Mouse (Mus musculus) CH12.LX (cell line): ENCODE results near the gene Rpl6. TPM values are rescaled to one million over a fixed set of nuclear protein-coding genes. Genes with fewer than 3 reads are reported as not detected.

Experiments used
- DNase-seq: peaks from one replicate; pipeline ENCODE4 v3.0.0-alpha.2; 2013; ENCODE audit errors: extremely low read depth
- H3K27ac ChIP-seq: 2 replicates; pipeline ENCODE4 v1.5.1; 2012; ENCODE audit warnings: low read depth, mild to moderate bottlenecking, control low read depth, moderate library complexity; ENCODE audit not compliant: insufficient read depth
- H3K27me3 ChIP-seq: replicated peaks from 2 replicates; pipeline ENCODE3; 2012; ENCODE audit warnings: inconsistent platforms
- H3K36me3 ChIP-seq, 2 experiments: replicated peaks in 1 of 2; 2 replicates each; pipeline versions ENCODE3 to v1.6.1; 2012; ENCODE audit warnings: inconsistent platforms in 1 of 2, low read length in 1 of 2, mild to moderate bottlenecking in 1 of 2, mixed read lengths in 1 of 2, moderate library complexity in 1 of 2; ENCODE audit not compliant: control insufficient read depth in 1 of 2, insufficient read depth in 1 of 2
- H3K4me1 ChIP-seq, 2 experiments: 2 replicates each; pipeline ENCODE4 v1.6.1; 2012; ENCODE audit warnings: inconsistent platforms in 1 of 2, moderate library complexity in 1 of 2; ENCODE audit not compliant: insufficient read depth in 2 of 2, control insufficient read depth in 1 of 2
- H3K4me2 ChIP-seq: 2 replicates; pipeline ENCODE4 v1.6.1; 2012; ENCODE audit warnings: low read depth, mild to moderate bottlenecking, control low read depth; ENCODE audit not compliant: poor library complexity, insufficient read depth, severe bottlenecking
- H3K4me3 ChIP-seq, 3 experiments: fragments of 150-350 bp in 1 of 3; sonication (generic) in 1 of 3; replicated peaks in 1 of 3; 2 replicates each; pipeline versions ENCODE3 to v1.5.1; 2011 to 2012; ENCODE audit warnings: low read depth in 2 of 3, low read length in 2 of 3, mild to moderate bottlenecking in 2 of 3, moderate library complexity in 2 of 3, control low read depth in 1 of 3, improper control_type of control experiment in 1 of 3, inconsistent platforms in 1 of 3, mixed read lengths in 1 of 3; ENCODE audit not compliant: poor library complexity in 1 of 3
- H3K79me2 ChIP-seq: replicated peaks from 2 replicates; pipeline ENCODE4 v1.6.1; 2012; ENCODE audit warnings: mild to moderate bottlenecking, moderate library complexity; ENCODE audit not compliant: control insufficient read depth, poor library complexity, insufficient read depth, severe bottlenecking; ENCODE audit errors: extremely low read depth
- H3K9ac ChIP-seq: 2 replicates; pipeline ENCODE4 v1.6.1; 2012; ENCODE audit warnings: low read depth, mild to moderate bottlenecking, control low read depth, moderate library complexity; ENCODE audit not compliant: insufficient read depth
- H3K9me3 ChIP-seq: replicated peaks from 2 replicates; pipeline ENCODE3; 2012; ENCODE audit warnings: low read length, inconsistent platforms, mixed read lengths
- BHLHE40 ChIP-seq: IDR thresholded peaks from 2 replicates; pipeline ENCODE4 v1.6.1; 2011; ENCODE audit warnings: mild to moderate bottlenecking, low read depth, low read length, improper control_type of control experiment
- CHD1 ChIP-seq: IDR thresholded peaks from 2 replicates; pipeline ENCODE4 v1.6.1; 2012; ENCODE audit warnings: low read depth, low read length, improper control_type of control experiment, inconsistent platforms
- IRF4 ChIP-seq: IDR thresholded peaks from 2 replicates; pipeline ENCODE4 v1.6.1; 2014; ENCODE audit warnings: low read depth, mild to moderate bottlenecking, inconsistent platforms, low read length, improper control_type of control experiment
- JUN ChIP-seq: IDR thresholded peaks from 2 replicates; pipeline ENCODE4 v1.6.1; 2011; ENCODE audit warnings: low read depth, mild to moderate bottlenecking, low read length, improper control_type of control experiment, moderate library complexity; ENCODE audit not compliant: insufficient read depth
- KAT2A ChIP-seq: IDR thresholded peaks from 2 replicates; pipeline ENCODE4 v1.6.1; 2012; ENCODE audit warnings: low read length, improper control_type of control experiment, inconsistent platforms; ENCODE audit not compliant: insufficient replicate concordance
- MAFK ChIP-seq: IDR thresholded peaks from 2 replicates; pipeline ENCODE4 v1.6.1; 2011; ENCODE audit warnings: low read length, improper control_type of control experiment; ENCODE audit not compliant: insufficient replicate concordance
- MAZ ChIP-seq: IDR thresholded peaks from 2 replicates; pipeline ENCODE4 v1.6.1; 2012; ENCODE audit warnings: low read depth, mild to moderate bottlenecking, inconsistent platforms, low read length, improper control_type of control experiment, moderate library complexity
- MEF2A ChIP-seq: IDR thresholded peaks from 2 replicates; pipeline ENCODE4 v1.6.1; 2014; ENCODE audit warnings: low read depth, mild to moderate bottlenecking, inconsistent platforms, low read length, improper control_type of control experiment, borderline replicate concordance
- MXI1 ChIP-seq: IDR thresholded peaks from 2 replicates; pipeline ENCODE4 v1.6.1; 2011; ENCODE audit warnings: mild to moderate bottlenecking, low read depth, low read length, improper control_type of control experiment
- MYC ChIP-seq: IDR thresholded peaks from 2 replicates; pipeline ENCODE4 v1.6.1; 2011; ENCODE audit warnings: low read depth, mild to moderate bottlenecking, improper control_type of control experiment, low read length
- NELFE ChIP-seq: IDR thresholded peaks from 2 replicates; pipeline ENCODE4 v1.6.1; 2011; ENCODE audit warnings: low read depth, low read length, improper control_type of control experiment
- NRF1 ChIP-seq: IDR thresholded peaks from 2 replicates; pipeline ENCODE4 v1.6.1; 2014; ENCODE audit warnings: low read depth, mild to moderate bottlenecking, inconsistent platforms, low read length, improper control_type of control experiment, moderate library complexity
- POLR2A ChIP-seq: IDR thresholded peaks from 2 replicates; pipeline ENCODE4 v1.6.1; 2011; ENCODE audit warnings: low read depth, mild to moderate bottlenecking, improper control_type of control experiment, low read length
- POLR2AphosphoS2 ChIP-seq: IDR thresholded peaks from 2 replicates; pipeline ENCODE4 v1.6.1; 2011; ENCODE audit warnings: low read depth, low read length, improper control_type of control experiment
- RAD21 ChIP-seq: IDR thresholded peaks from 2 replicates; pipeline ENCODE4 v1.6.1; 2011; ENCODE audit warnings: low read depth, mild to moderate bottlenecking, low read length, improper control_type of control experiment, moderate library complexity
- RCOR1 ChIP-seq: conservative IDR thresholded peaks from 2 replicates; pipeline ENCODE4 v1.6.1; 2012; ENCODE audit warnings: low read depth, mild to moderate bottlenecking, inconsistent platforms, low read length, improper control_type of control experiment
- SIN3A ChIP-seq: IDR thresholded peaks from 2 replicates; pipeline ENCODE4 v1.6.1; 2012; ENCODE audit warnings: low read length, improper control_type of control experiment, inconsistent platforms
- SMC3 ChIP-seq: IDR thresholded peaks from 2 replicates; pipeline ENCODE4 v1.6.1; 2011; ENCODE audit warnings: low read depth, low read length, improper control_type of control experiment
- ZC3H11A ChIP-seq: IDR thresholded peaks from 2 replicates; pipeline ENCODE4 v1.6.1; 2012; ENCODE audit warnings: low read depth, mild to moderate bottlenecking, inconsistent platforms, low read length, improper control_type of control experiment
- dilution Hi-C: fragments of 300-500 bp; cut with MboI; formaldehyde crosslinking; loops from 2 replicates; pipeline ENCODE4 v1.14.3; 2020; ENCODE audit warnings: low sequenced_read_pairs; ENCODE audit not compliant: extremely low pct_unique_long_range_greater_than_20kb, extremely low pct_ligation_motif_present
- in situ Hi-C: fragments of 300-500 bp; cut with MboI; formaldehyde crosslinking; loops from 3 replicates; pipeline ENCODE4 v1.14.3; 2019; ENCODE audit warnings: low sequenced_read_pairs, low pct_ligation_motif_present, low pct_unique_long_range_greater_than_20kb, mixed read lengths
- polyA plus RNA-seq: library from polyadenylated mRNA; unstranded; fragments of >175 nt; gene quantifications from 2 replicates; pipeline ENCODE4 v1.2.1, GENCODE M21; 2012; ENCODE audit warnings: low read depth; ENCODE audit not compliant: insufficient read length
- total RNA-seq, 2 experiments: library from RNA; depleted of rRNA; stranded (reverse); fragments of 300-350 nt in 1 of 2; fragments of >200 nt in 1 of 2; gene quantifications; 2 replicates each; pipeline ENCODE4 v1.2.3; 2012 to 2014

Rpl6 gene
- total and polyA plus RNA-seq, 3 experiments = 2,433 to 2,694 (median 2,607) TPM

GRCm38 (mm10) chr5:121191584-121191906 lies 12.7 kb upstream of the Rpl6 start:
- TF ChIP-seq IRF4 = no peak
- Histone ChIP-seq H3K9me3 (no peaks in the 10 kb centered on the region), H3K4me3 (peak overlapping the region; percentile 84 to 86 (median 86)), H3K4me2 (peak overlapping the region; percentile 86; the same call in 1 of the 2 replicates), H3K79me2 (peaks cover 39% of the 10 kb centered on the region), H3K36me3 (peaks cover 0 to 3% of the 10 kb centered on the region in 2 experiments), H3K9ac (peak overlapping the region; percentile 83), H3K4me1 (peaks cover 21 to 43% of the 10 kb centered on the region in 2 experiments), H3K27ac (peak overlapping the region; percentile 53; the same call in 1 of the 2 replicates), H3K27me3 (no peaks in the 10 kb centered on the region)
- in situ Hi-C loops = no loop called here
- dilution Hi-C loops = no loop called here
- no peak for DNase-seq

- H3K9ac ChIP-seq = no peak overlapping the region
- dilution Hi-C loops (no loop called here), in situ Hi-C loops (no loop called here)
- no peak for TF ChIP-seq BHLHE40
- TF ChIP-seq JUN = no peak
- no peak for TF ChIP-seq MEF2A
- no peak for TF ChIP-seq SMC3
- no peak for TF ChIP-seq SIN3A
- TF ChIP-seq KAT2A = no peak
- TF ChIP-seq POLR2A = no peak
- no peak for TF ChIP-seq MAFK
- no peak for TF ChIP-seq POLR2AphosphoS2
- no peak for TF ChIP-seq ZC3H11A
- H3K27me3 ChIP-seq = no peaks in the 10 kb centered on the region
- no peak for DNase-seq
- H3K4me2 ChIP-seq = no peak overlapping the region; the same call in 1 of the 2 replicates
- H3K9me3 ChIP-seq = no peaks in the 10 kb centered on the region
- H3K36me3 ChIP-seq = no peaks in the 10 kb centered on the region
- no peak overlapping the region for H3K4me3 ChIP-seq
- H3K27ac ChIP-seq = no peak overlapping the region
- peaks cover 13% of the 10 kb centered on the region for H3K79me2 ChIP-seq
- peaks cover 14 to 39% of the 10 kb centered on the region in 2 experiments for H3K4me1 ChIP-seq
Observed at GRCm38 (mm10) chr5:121194173-121194572, 10.1 kb upstream of the Rpl6 start.

- Histone ChIP-seq H3K9ac (no peak overlapping the region), H3K36me3 (no peaks in the 10 kb centered on the region), H3K27me3 (no peaks in the 10 kb centered on the region), H3K27ac (0 out of 2 replicates have a peak overlapping the region, but pooled peaks have one; percentile 24), H3K4me2 (0 out of 2 replicates have a peak overlapping the region, but pooled peaks have one; percentile 1), H3K4me1 (peaks cover 14 to 39% of the 10 kb centered on the region in 2 experiments), H3K79me2 (no peaks in the 10 kb centered on the region), H3K9me3 (no peaks in the 10 kb centered on the region), H3K4me3 (no peak overlapping the region)
- in situ Hi-C loops (no loop called here), dilution Hi-C loops (no loop called here)
- no peak for TF ChIP-seq MEF2A
- TF ChIP-seq MXI1 = no peak
- no peak for TF ChIP-seq JUN
- no peak for TF ChIP-seq MYC
- TF ChIP-seq NRF1 = no peak
- TF ChIP-seq NELFE = no peak
- no peak for TF ChIP-seq MAZ
- no peak for TF ChIP-seq CHD1
- no peak for TF ChIP-seq RAD21
- TF ChIP-seq RCOR1 = no peak
- no peak for DNase-seq
Observed at GRCm38 (mm10) chr5:121196764-121197163, 7.5 kb upstream of the Rpl6 start.
